Mouse (Mus musculus) thymus, adult 2 months (tissue): Measurements from ENCODE around the gene Vac14. TPM values are rescaled to one million over a fixed set of nuclear protein-coding genes. Genes with fewer than 3 reads are reported as not detected.

Source experiments
- DNase-seq: peaks from one replicate; pipeline ENCODE4 v3.0.0; 2021
- H3K27ac ChIP-seq: fragments of 200-500 bp; 2 replicates; pipeline ENCODE4 v1.5.1; 2012; ENCODE audit warnings: low read length, control low read depth; ENCODE audit not compliant: control insufficient read depth, insufficient read depth
- H3K27me3 ChIP-seq: fragments of 200-500 bp; 2 replicates; pipeline ENCODE4 v1.6.1; 2012; ENCODE audit warnings: mild to moderate bottlenecking, low read length, moderate library complexity, mixed read lengths; ENCODE audit not compliant: control insufficient read depth, insufficient read depth
- H3K36me3 ChIP-seq: fragments of 200-500 bp; 2 replicates; pipeline ENCODE4 v1.6.1; 2012; ENCODE audit warnings: mild to moderate bottlenecking, low read length, moderate library complexity; ENCODE audit not compliant: control insufficient read depth, insufficient read depth
- H3K4me1 ChIP-seq: fragments of 200-500 bp; replicated peaks from 2 replicates; pipeline ENCODE4 v1.6.1; 2012; ENCODE audit warnings: low read length; ENCODE audit not compliant: control insufficient read depth, insufficient read depth
- H3K4me3 ChIP-seq: fragments of 200-500 bp; 2 replicates; pipeline ENCODE4 v1.5.1; 2012; ENCODE audit warnings: mild to moderate bottlenecking, low read length, control low read depth, moderate library complexity; ENCODE audit not compliant: control insufficient read depth, insufficient read depth
- CTCF ChIP-seq: fragments of 200-500 bp; IDR thresholded peaks from 2 replicates; pipeline ENCODE4 v1.5.1; 2012; ENCODE audit warnings: mild to moderate bottlenecking, control low read depth, low read length, moderate library complexity, borderline replicate concordance; ENCODE audit not compliant: control insufficient read depth, poor library complexity, insufficient read depth; ENCODE audit errors: extremely low read depth
- POLR2A ChIP-seq: fragments of 200-500 bp; IDR thresholded peaks from 2 replicates; pipeline ENCODE4 v1.6.1; 2012; ENCODE audit warnings: mild to moderate bottlenecking, low read length, control low read depth, moderate library complexity; ENCODE audit not compliant: control insufficient read depth, poor library complexity, insufficient read depth; ENCODE audit errors: extremely low read depth
- WGBS: fragments of 180-500 bp; shearing (Covaris S2); methylation state at CpG from one replicate; pipeline ENCODE4 v1.1.7; 2018; 5-methylcytosine and 5-hydroxymethylcytosine counted together
- polyA plus RNA-seq: library from polyadenylated mRNA; depleted of rRNA; stranded (reverse); fragments of >200 nt; gene quantifications from 2 replicates; pipeline ENCODE4 v1.2.3, GENCODE M21; 2012

The Vac14 gene
- polyA plus RNA-seq, 1 experiment, result 59.4 TPM

GRCm38 (mm10) chr8:110713073-110713472 is 94.7 kb downstream of the Vac14 start:
- TF ChIP-seq CTCF (no peak), POLR2A (no peak)
- Histone ChIP-seq H3K4me1 (no peaks in the 10 kb centered on the region), H3K27ac (no peak overlapping the region)

GRCm38 (mm10) chr8:110714827-110715519 is 96.6 kb downstream of the Vac14 start:
- no peak overlapping the region for H3K27ac ChIP-seq
- H3K36me3 ChIP-seq, result 0 out of 2 replicates have a peak, but pooled peaks cover 8% of the 10 kb centered on the region
- peaks cover 9% of the 10 kb centered on the region for H3K4me1 ChIP-seq
- no peak for DNase-seq
- no peaks in the 10 kb centered on the region for H3K27me3 ChIP-seq
- TF ChIP-seq CTCF (no peak), POLR2A (no peak)
- H3K4me3 ChIP-seq, result no peak overlapping the region
- 96% methylated on average over 15 of the region's 15 CpGs for WGBS

More at GRCm38 (mm10) chr8:110713073-110713472, 94.7 kb downstream of the Vac14 start:
- Histone ChIP-seq H3K36me3 (0 out of 2 replicates have a peak, but pooled peaks cover 8% of the 10 kb centered on the region), H3K4me3 (no peak overlapping the region), H3K27me3 (no peaks in the 10 kb centered on the region)
- DNase-seq, result no peak
- WGBS, result 98% methylated on average over 7 of the region's 7 CpGs

- H3K4me1 ChIP-seq, result peaks cover 14% of the 10 kb centered on the region
- no peak for DNase-seq
- 92% methylated on average over 4 of the region's 4 CpGs for WGBS
- no peak overlapping the region for H3K27ac ChIP-seq
- no peaks in the 10 kb centered on the region; the same call in 1 of the 2 replicates for H3K27me3 ChIP-seq
- 0 out of 2 replicates have a peak, but pooled peaks cover 8% of the 10 kb centered on the region for H3K36me3 ChIP-seq
- H3K4me3 ChIP-seq, result no peak overlapping the region
- TF ChIP-seq POLR2A (no peak), CTCF (no peak)
These were observed 97.7 kb downstream of the Vac14 start for GRCm38 (mm10) chr8:110716075-110716474.

- H3K4me3 ChIP-seq, result no peak overlapping the region
- DNase-seq, result no peak
- peaks cover 22% of the 10 kb centered on the region for H3K4me1 ChIP-seq
- H3K27ac ChIP-seq, result no peak overlapping the region
- WGBS, result 65% methylated on average over 7 of the region's 7 CpGs
- TF ChIP-seq POLR2A, result no peak
- no peak for TF ChIP-seq CTCF
- 0 out of 2 replicates have a peak, but pooled peaks cover 5% of the 10 kb centered on the region for H3K36me3 ChIP-seq
- H3K27me3 ChIP-seq, result no peaks in the 10 kb centered on the region; the same call in 1 of the 2 replicates
These were observed 98.7 kb downstream of the Vac14 start for GRCm38 (mm10) chr8:110717131-110717530.

GRCm38 (mm10) chr8:110718209-110718968 is 100.0 kb downstream of the Vac14 start:
- WGBS, result 95% methylated on average over 8 of the region's 8 CpGs
- H3K27ac ChIP-seq, result no peak overlapping the region
- DNase-seq, result no peak
- no peak for TF ChIP-seq POLR2A
- no peak for TF ChIP-seq CTCF
- H3K4me3 ChIP-seq, result no peak overlapping the region
- H3K4me1 ChIP-seq, result peaks cover 24% of the 10 kb centered on the region
- no peaks in the 10 kb centered on the region; the same call in 1 of the 2 replicates for H3K27me3 ChIP-seq
- no peaks in the 10 kb centered on the region for H3K36me3 ChIP-seq

GRCm38 (mm10) chr8:110718969-110719670 is 100.7 kb downstream of the Vac14 start:
- Histone ChIP-seq H3K27me3 (no peaks in the 10 kb centered on the region; the same call in 1 of the 2 replicates), H3K4me1 (peaks cover 24% of the 10 kb centered on the region), H3K36me3 (no peaks in the 10 kb centered on the region), H3K4me3 (no peak overlapping the region), H3K27ac (no peak overlapping the region)
- TF ChIP-seq POLR2A (no peak), CTCF (no peak)
- 49% methylated on average over 12 of the region's 12 CpGs for WGBS
- no peak for DNase-seq
